Comparison of ENCODE assay signal across 8 mouse cellular contexts in genomic region chr8:89006426-89006825, GRCm38 (mm10). TPM values are rescaled to one million over a fixed set of nuclear protein-coding genes. Genes with fewer than 3 reads are reported as not detected.
DNase-seq lines count a peak whose midpoint lies in the region; ATAC-seq and TF ChIP-seq lines count a peak whose summit lies in the region.

No protein-coding gene starts in this region.

- H3K27me3 ChIP-seq in hindbrain, embryonic 11.5 days (ENCODE audit: control insufficient read depth, insufficient read depth, low read length) = peaks cover 7% of the 10 kb centered on the region
- peaks cover 12% of the 10 kb centered on the region for H3K27me3 ChIP-seq in limb, embryonic 14.5 days (ENCODE audit: control insufficient read depth, insufficient read depth, low read length)

- H3K9ac ChIP-seq in hindbrain, embryonic 11.5 days (ENCODE audit: low read depth, low read length) = peak overlapping the region; percentile 45
- H3K9ac ChIP-seq in limb, embryonic 14.5 days (ENCODE audit: low read depth, low read length, severe bottlenecking) = peak overlapping the region; percentile 49

- H3K4me3 ChIP-seq in layer of hippocampus, adult 2 months = peak overlapping the region; percentile 56
- H3K4me3 ChIP-seq in hindbrain, embryonic 11.5 days (ENCODE audit: low read depth, low read length) = peak overlapping the region; percentile 36
- peak overlapping the region; percentile 50 for H3K4me3 ChIP-seq in limb, embryonic 14.5 days (replicated peaks; ENCODE audit: low read length)

- TF ChIP-seq CTCF in layer of hippocampus, adult 2 months (conservative IDR thresholded peaks at IDR 0.05) = no peak

- no peak for DNase-seq in layer of hippocampus, adult 2 months (ENCODE audit: low spot score in 2 of 2)
- no peak for DNase-seq in layer of hippocampus, postnatal 36 days
- peak; percentile 75 for DNase-seq in hindbrain, embryonic 11.5 days (ENCODE audit: low spot score)
- DNase-seq in limb, embryonic 14.5 days (ENCODE audit: low spot score) = no peak
- peak; percentile 57 for DNase-seq in retina, postnatal 1 day
- DNase-seq in right cerebral cortex, postnatal 36 days (ENCODE audit: low spot score in 2 of 2) = no peak
- no peak for DNase-seq in spleen, adult 18-20 months
- DNase-seq in left cerebral cortex, adult 9 months (ENCODE audit: low spot score in 2 of 2) = no peak

- no peaks in the 10 kb centered on the region for H3K36me3 ChIP-seq in hindbrain, embryonic 11.5 days (ENCODE audit: control insufficient read depth, insufficient read depth, low read length)
- no peaks in the 10 kb centered on the region for H3K36me3 ChIP-seq in limb, embryonic 14.5 days (ENCODE audit: control insufficient read depth, insufficient read depth, low read length)

- H3K9me3 ChIP-seq in hindbrain, embryonic 11.5 days (ENCODE audit: control insufficient read depth, low read length) = no peaks in the 10 kb centered on the region
- H3K9me3 ChIP-seq in limb, embryonic 14.5 days (ENCODE audit: control insufficient read depth, low read length) = no peaks in the 10 kb centered on the region

- ATAC-seq in hindbrain, embryonic 11.5 days (ENCODE audit: low FRiP score) = peak; percentile 80
- ATAC-seq in limb, embryonic 14.5 days (ENCODE audit: low FRiP score, low read depth) = no peak

- H3K4me2 ChIP-seq in hindbrain, embryonic 11.5 days (replicated peaks; ENCODE audit: low read depth, low read length) = peak overlapping the region; percentile 90
- peak overlapping the region; percentile 87 for H3K4me2 ChIP-seq in limb, embryonic 14.5 days (replicated peaks; ENCODE audit: low read depth, low read length, severe bottlenecking)

- TF ChIP-seq POLR2A in limb, embryonic 14.5 days (IDR thresholded peaks at IDR 0.05; ENCODE audit: borderline replicate concordance, extremely low read depth, insufficient read depth, insufficient read length) = no peak

- H3K4me1 ChIP-seq in hindbrain, embryonic 11.5 days (replicated peaks; ENCODE audit: control insufficient read depth, insufficient read depth, low read length) = peaks cover 11% of the 10 kb centered on the region
- peaks cover 14% of the 10 kb centered on the region; the same call in 1 of the 2 replicates for H3K4me1 ChIP-seq in limb, embryonic 14.5 days (ENCODE audit: control insufficient read depth, insufficient read depth, low read length)

- no peak overlapping the region for H3K27ac ChIP-seq in layer of hippocampus, adult 2 months
- peak overlapping the region; percentile 54 for H3K27ac ChIP-seq in hindbrain, embryonic 11.5 days (ENCODE audit: low read depth, low read length)
- no peak overlapping the region for H3K27ac ChIP-seq in limb, embryonic 14.5 days (replicated peaks; ENCODE audit: low read depth, low read length)

- WGBS in hindbrain, embryonic 11.5 days = under 1% methylated on average over 34 of the region's 34 CpGs
- under 1% methylated on average over 34 of the region's 34 CpGs for WGBS in limb, embryonic 14.5 days

RNA-seq across cellular contexts. Expression of gene Sall1, which starts 37.5 kb away (rescaled TPM):
- 10 to 100 TPM; 12.9 to 13.7 TPM for total RNA-seq in layer of hippocampus, adult 2 months (2021)
- total RNA-seq in layer of hippocampus, postnatal 36 days (2021) = 10 to 100 TPM; 11.8 to 13.9 TPM
- polyA plus RNA-seq in hindbrain, embryonic 11.5 days (2014; fragmentation: Nextera tagmentation; extraction: Ambion mirVana) = 18.7 and 20.8 TPM in 2 replicates
- 13.6 and 17.9 TPM in 2 replicates for polyA plus RNA-seq in limb, embryonic 14.5 days (2012; rRNA removed)
- 8.4 and 11.2 TPM in 2 replicates for polyA plus RNA-seq in limb, embryonic 14.5 days (2014; fragmentation: Nextera tagmentation; extraction: Ambion mirVana)

Comparison
In these comparisons a context has a peak if more than half of its experiments do, and no peak if none do; other contexts are left out.
1. DNase-seq: peak in hindbrain, embryonic 11.5 days (single experiment) and retina, postnatal 1 day (single experiment); none in layer of hippocampus, adult 2 months (0 of 2), layer of hippocampus, postnatal 36 days (0 of 2), limb, embryonic 14.5 days (single experiment), right cerebral cortex, postnatal 36 days (0 of 2), spleen, adult 18-20 months (0 of 2) and left cerebral cortex, adult 9 months (0 of 2).
2. Peak in every context shown above with its lines, with median percentiles within 50 percentile points of each other: H3K4me3 ChIP-seq.